Mouse (Mus musculus): ENCODE data around the gene Clk3.

Gene Clk3

GRCm38 (mm10) chr9:57774168-57774567, 8.5 kb upstream of the Clk3 start:
- in situ Hi-C loops (cut with MboI; ENCODE audit: unreplicated experiment in 2 of 2): no loop called here

GRCm38 (mm10) chr9:57773754-57774153, 8.1 kb upstream of the Clk3 start:
- in situ Hi-C loops (cut with MboI; ENCODE audit: unreplicated experiment in 2 of 2): no loop called here

- in situ Hi-C loops (cut with MboI; ENCODE audit: unreplicated experiment in 2 of 2): no loop called here
Measured at GRCm38 (mm10) chr9:57770836-57771235, 5.2 kb upstream of the Clk3 start.

GRCm38 (mm10) chr9:57770214-57770613, 4.6 kb upstream of the Clk3 start:
- in situ Hi-C loops (cut with MboI; ENCODE audit: unreplicated experiment in 2 of 2): no loop called here

- in situ Hi-C loops (cut with MboI; ENCODE audit: unreplicated experiment in 2 of 2): no loop called here
Measured at GRCm38 (mm10) chr9:57769539-57770069, 3.9 kb upstream of the Clk3 start.

- in situ Hi-C loops (cut with MboI; ENCODE audit: unreplicated experiment in 2 of 2): no loop called here
Measured at GRCm38 (mm10) chr9:57767231-57767630, 1.6 kb upstream of the Clk3 start.

- in situ Hi-C loops (cut with MboI; ENCODE audit: unreplicated experiment in 2 of 2): no loop called here
Measured at GRCm38 (mm10) chr9:57766431-57766830, 771 bp upstream of the Clk3 start.

GRCm38 (mm10) chr9:57764974-57765363, 691 bp downstream of the Clk3 start:
- in situ Hi-C loops (cut with MboI; ENCODE audit: unreplicated experiment in 2 of 2): no loop called here

GRCm38 (mm10) chr9:57764147-57764973, 1.3 kb downstream of the Clk3 start:
- in situ Hi-C loops (cut with MboI; ENCODE audit: unreplicated experiment in 2 of 2): no loop called here

GRCm38 (mm10) chr9:57762563-57762991, 3.1 kb downstream of the Clk3 start:
- in situ Hi-C loops (cut with MboI; ENCODE audit: unreplicated experiment in 2 of 2): no loop called here

GRCm38 (mm10) chr9:57761563-57762551, 3.8 kb downstream of the Clk3 start:
- in situ Hi-C loops (cut with MboI; ENCODE audit: unreplicated experiment in 2 of 2): no loop called here

GRCm38 (mm10) chr9:57760416-57761146, 5.1 kb downstream of the Clk3 start:
- in situ Hi-C loops (cut with MboI; ENCODE audit: unreplicated experiment in 2 of 2): no loop called here

GRCm38 (mm10) chr9:57759289-57759688, 6.4 kb downstream of the Clk3 start:
- in situ Hi-C loops (cut with MboI; ENCODE audit: unreplicated experiment in 2 of 2): loop anchor here in 1 of 2 experiments (10.0 kb wide), 1 partner anchor 224 kb away; the partner anchor contains the start of gene Fam219b

GRCm38 (mm10) chr9:57758528-57758927, 7.1 kb downstream of the Clk3 start:
- in situ Hi-C loops (cut with MboI; ENCODE audit: unreplicated experiment in 2 of 2): loop anchor here in 1 of 2 experiments (10.0 kb wide), 1 partner anchor 224 kb away; the partner anchor contains the start of gene Fam219b

GRCm38 (mm10) chr9:57757578-57757977, 8.1 kb downstream of the Clk3 start:
- in situ Hi-C loops (cut with MboI; ENCODE audit: unreplicated experiment in 2 of 2): loop anchor here in 1 of 2 experiments (10.0 kb wide), 1 partner anchor 223 kb away; the partner anchor contains the start of gene Fam219b

GRCm38 (mm10) chr9:57750901-57751300, 14.8 kb downstream of the Clk3 start:
- in situ Hi-C loops (cut with MboI; ENCODE audit: unreplicated experiment in 2 of 2): loop anchor here in 1 of 2 experiments (10.0 kb wide), 1 partner anchor 216 kb away; the partner anchor contains the start of gene Fam219b

- in situ Hi-C loops (cut with MboI; ENCODE audit: unreplicated experiment in 2 of 2): loop anchor here (5.0 to 25.0 kb wide), 4 partner anchors 87 to 537 kb away; partner anchors contain the start of gene Cox5a (in 1 of the 2)
Measured at GRCm38 (mm10) chr9:57748831-57749230, 16.8 kb downstream of the Clk3 start.

GRCm38 (mm10) chr9:57748137-57748536, 17.5 kb downstream of the Clk3 start:
- in situ Hi-C loops (cut with MboI; ENCODE audit: unreplicated experiment in 2 of 2): loop anchor here (5.0 to 25.0 kb wide), 4 partner anchors 86 to 536 kb away; partner anchors contain the start of gene Cox5a (in 1 of the 2)

GRCm38 (mm10) chr9:57747067-57747466, 18.6 kb downstream of the Clk3 start:
- in situ Hi-C loops (cut with MboI; ENCODE audit: unreplicated experiment in 2 of 2): loop anchor here (5.0 to 25.0 kb wide), 4 partner anchors 85 to 535 kb away; partner anchors contain the start of gene Cox5a (in 1 of the 2)
